Mouse (Mus musculus): ENCODE data around the gene Lin37. TPM values are rescaled to one million over a fixed set of nuclear protein-coding genes. Genes with fewer than 3 reads are reported as not detected.

Gene Lin37
- polyA plus RNA-seq, 1 experiment from 2014 or later: 47.6 TPM

DNA sequence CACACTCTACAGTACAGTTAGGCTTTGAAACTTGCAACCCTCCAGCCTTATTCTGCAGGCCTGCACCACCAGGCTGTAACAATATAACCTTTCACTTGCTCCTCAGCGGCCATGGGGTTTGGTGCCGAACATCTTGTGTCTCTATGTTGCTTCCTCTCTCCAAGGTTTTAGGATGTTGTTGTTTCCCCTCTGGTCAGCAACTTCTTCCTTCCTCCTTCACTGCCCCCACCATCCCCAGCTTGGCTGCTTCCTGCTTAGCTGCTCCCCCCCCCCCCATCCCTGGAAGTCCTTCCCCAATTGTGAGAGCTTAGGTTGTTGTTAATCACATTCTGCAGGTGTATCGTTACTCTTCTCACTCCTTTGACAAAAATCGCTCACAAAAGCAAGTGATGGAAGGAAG is 51.6 kb downstream of the Lin37 start:
- 82% methylated on average over 4 of the region's 4 CpGs for WGBS
- no peaks in the 10 kb centered on the region for H3K27me3 ChIP-seq (replicated peaks; ENCODE audit: control insufficient read depth, insufficient read depth, low read length)
- no peak for ATAC-seq
- H3K9ac ChIP-seq (ENCODE audit: low read length): no peak overlapping the region
- H3K4me1 ChIP-seq (ENCODE audit: control insufficient read depth, insufficient read depth, low read length): no peaks in the 10 kb centered on the region
- DNase-seq (ENCODE audit: low spot score): no peak
- H3K27ac ChIP-seq (ENCODE audit: low read depth, low read length): no peak overlapping the region
- H3K4me3 ChIP-seq (ENCODE audit: low read depth, low read length): no peak overlapping the region
- no peaks in the 10 kb centered on the region for H3K9me3 ChIP-seq (replicated peaks; ENCODE audit: control insufficient read depth, low read length)
- H3K4me2 ChIP-seq (ENCODE audit: low read length): no peak overlapping the region
- no peaks in the 10 kb centered on the region for H3K36me3 ChIP-seq (ENCODE audit: control insufficient read depth, insufficient read depth, low read length)

Small RNA genes within 50 kb of the gene (microRNA-seq; reads per million reads assigned to microRNA genes)
- gene Gm38670: 0.79 reads per million
- gene Mir3569: not detected

Other genes starting within 250 kb of the Lin37 start
- 3.6 and 3.7 TPM in 2 replicates for gene Syne4, start 245.0 kb downstream of the Lin37 start, polyA plus RNA-seq (2014; fragmentation: Nextera tagmentation; extraction: Ambion mirVana)
- not detected in 2 replicates for gene E130208F15Rik, start 238.1 kb downstream of the Lin37 start, polyA plus RNA-seq (2014; fragmentation: Nextera tagmentation; extraction: Ambion mirVana)
- 18.7 and 23.8 TPM in 2 replicates for gene Sdhaf1, start 235.9 kb downstream of the Lin37 start, polyA plus RNA-seq (2014; fragmentation: Nextera tagmentation; extraction: Ambion mirVana)
- 8.8 and 10.3 TPM in 2 replicates for gene Lrfn3, start 197.1 kb downstream of the Lin37 start, polyA plus RNA-seq (2014; fragmentation: Nextera tagmentation; extraction: Ambion mirVana)
- gene Tyrobp, start 146.1 kb downstream of the Lin37 start, polyA plus RNA-seq (2014; fragmentation: Nextera tagmentation; extraction: Ambion mirVana): 31.1 and 31.3 TPM in 2 replicates
- gene Hcst, start 140.0 kb downstream of the Lin37 start, polyA plus RNA-seq (2014; fragmentation: Nextera tagmentation; extraction: Ambion mirVana): 0.61 TPM in 1 of 2 replicates, not detected in the other
- gene Nfkbid, start 138.1 kb downstream of the Lin37 start, polyA plus RNA-seq (2014; fragmentation: Nextera tagmentation; extraction: Ambion mirVana): 1.2 and 1.4 TPM in 2 replicates
- gene Aplp1, start 114.3 kb downstream of the Lin37 start, polyA plus RNA-seq (2014; fragmentation: Nextera tagmentation; extraction: Ambion mirVana): 467 and 579 TPM in 2 replicates
- gene Kirrel2, start 102.1 kb downstream of the Lin37 start, polyA plus RNA-seq (2014; fragmentation: Nextera tagmentation; extraction: Ambion mirVana): 0.65 and 0.79 TPM in 2 replicates
- gene Nphs1, start 101.5 kb downstream of the Lin37 start, polyA plus RNA-seq (2014; fragmentation: Nextera tagmentation; extraction: Ambion mirVana): 0.10 TPM in 1 of 2 replicates, not detected in the other
- gene Prodh2, start 66.2 kb downstream of the Lin37 start, polyA plus RNA-seq (2014; fragmentation: Nextera tagmentation; extraction: Ambion mirVana): not detected in 2 replicates
- 63.5 and 98.4 TPM in 2 replicates for gene Arhgap33, start 24.8 kb downstream of the Lin37 start, polyA plus RNA-seq (2014; fragmentation: Nextera tagmentation; extraction: Ambion mirVana)
- 8.6 and 10.1 TPM in 2 replicates for gene Hspb6, start 7.7 kb downstream of the Lin37 start, polyA plus RNA-seq (2014; fragmentation: Nextera tagmentation; extraction: Ambion mirVana)
- gene Proser3, start 7.5 kb downstream of the Lin37 start, polyA plus RNA-seq (2014; fragmentation: Nextera tagmentation; extraction: Ambion mirVana): 6.2 and 7.1 TPM in 2 replicates
- gene U2af1l4, start 3.5 kb upstream of the Lin37 start, polyA plus RNA-seq (2014; fragmentation: Nextera tagmentation; extraction: Ambion mirVana): 132 and 135 TPM in 2 replicates
- 7.0 and 10.7 TPM in 2 replicates for gene Gm49396, start 3.5 kb upstream of the Lin37 start, polyA plus RNA-seq (2014; fragmentation: Nextera tagmentation; extraction: Ambion mirVana)
- 121 and 143 TPM in 2 replicates for gene Psenen, start 3.8 kb upstream of the Lin37 start, polyA plus RNA-seq (2014; fragmentation: Nextera tagmentation; extraction: Ambion mirVana)
- gene Igflr1, start 5.6 kb upstream of the Lin37 start, polyA plus RNA-seq (2014; fragmentation: Nextera tagmentation; extraction: Ambion mirVana): 1.7 and 6.4 TPM in 2 replicates
- 8.7 and 9.6 TPM in 2 replicates for gene Kmt2b, start 28.9 kb upstream of the Lin37 start, polyA plus RNA-seq (2014; fragmentation: Nextera tagmentation; extraction: Ambion mirVana)
- gene Zbtb32, start 39.1 kb upstream of the Lin37 start, polyA plus RNA-seq (2014; fragmentation: Nextera tagmentation; extraction: Ambion mirVana): 0.12 and 0.34 TPM in 2 replicates
- gene Upk1a, start 53.0 kb upstream of the Lin37 start, polyA plus RNA-seq (2014; fragmentation: Nextera tagmentation; extraction: Ambion mirVana): 0.20 and 0.25 TPM in 2 replicates
- gene Cox6b1, start 66.3 kb upstream of the Lin37 start, polyA plus RNA-seq (2014; fragmentation: Nextera tagmentation; extraction: Ambion mirVana): 909 and 1,141 TPM in 2 replicates
- not detected in 2 replicates for gene Etv2, start 76.0 kb upstream of the Lin37 start, polyA plus RNA-seq (2014; fragmentation: Nextera tagmentation; extraction: Ambion mirVana)
- 120 and 133 TPM in 2 replicates for gene Rbm42, start 90.5 kb upstream of the Lin37 start, polyA plus RNA-seq (2014; fragmentation: Nextera tagmentation; extraction: Ambion mirVana)
- gene Haus5, start 105.2 kb upstream of the Lin37 start, polyA plus RNA-seq (2014; fragmentation: Nextera tagmentation; extraction: Ambion mirVana): 32.9 and 35.8 TPM in 2 replicates
- not detected in 2 replicates for gene Pmis2, start 111.8 kb upstream of the Lin37 start, polyA plus RNA-seq (2014; fragmentation: Nextera tagmentation; extraction: Ambion mirVana)
- gene 2200002J24Rik, start 139.1 kb upstream of the Lin37 start, polyA plus RNA-seq (2014; fragmentation: Nextera tagmentation; extraction: Ambion mirVana): not detected in 2 replicates
- gene Atp4a, start 152.4 kb upstream of the Lin37 start, polyA plus RNA-seq (2014; fragmentation: Nextera tagmentation; extraction: Ambion mirVana): 0.84 and 1.2 TPM in 2 replicates
- gene Tmem147, start 169.7 kb upstream of the Lin37 start, polyA plus RNA-seq (2014; fragmentation: Nextera tagmentation; extraction: Ambion mirVana): 228 and 286 TPM in 2 replicates
- 0.57 and 0.59 TPM in 2 replicates for gene Gapdhs, start 183.8 kb upstream of the Lin37 start, polyA plus RNA-seq (2014; fragmentation: Nextera tagmentation; extraction: Ambion mirVana)
- 1.3 and 2.0 TPM in 2 replicates for gene Sbsn, start 191.6 kb upstream of the Lin37 start, polyA plus RNA-seq (2014; fragmentation: Nextera tagmentation; extraction: Ambion mirVana)
- 0.74 and 0.88 TPM in 2 replicates for gene Dmkn, start 203.9 kb upstream of the Lin37 start, polyA plus RNA-seq (2014; fragmentation: Nextera tagmentation; extraction: Ambion mirVana)
- gene Krtdap, start 228.1 kb upstream of the Lin37 start, polyA plus RNA-seq (2014; fragmentation: Nextera tagmentation; extraction: Ambion mirVana): 1.1 TPM in 1 of 2 replicates, not detected in the other